Comparison of ENCODE assay signal across 11 mouse cellular contexts in genomic region chr7:25711165-25711564, GRCm38 (mm10). TPM values are rescaled to one million over a fixed set of nuclear protein-coding genes. Genes with fewer than 3 reads are reported as not detected.
DNase-seq lines count a peak whose midpoint lies in the region; ATAC-seq and TF ChIP-seq lines count a peak whose summit lies in the region.
"Had no signal": no experiment of that assay in that cellular context is flagged by ENCODE, and none has a peak within 500 bp of the region (broad histone marks: within the 10 kb centered on the region; RNA-seq: fewer than 3 reads in every experiment).

No protein-coding gene starts in this region.

- no peak for TF ChIP-seq EP300 in heart, postnatal 0 days (IDR thresholded peaks at IDR 0.05; ENCODE audit: low read depth)

- TF ChIP-seq CTCF in heart, postnatal 0 days (IDR thresholded peaks at IDR 0.05; ENCODE audit: low read depth), result no peak
- no peak for TF ChIP-seq CTCF in small intestine, adult 2 months (IDR thresholded peaks at IDR 0.05; ENCODE audit: extremely low read depth, insufficient read length, insufficient replicate concordance, low read depth, low read length)

- no peak for ATAC-seq in heart, embryonic 13.5 days (ENCODE audit: extremely low read depth, insufficient number of reproducible peaks, low FRiP score, low TSS enrichment)
- 0 out of 2 replicates have a peak, but pooled peaks have one; percentile 38 for ATAC-seq in neural tube, embryonic 12.5 days (ENCODE audit: low FRiP score, low read depth)
- no peak for ATAC-seq in heart, postnatal 0 days (ENCODE audit: insufficient read depth, low read depth)
- ATAC-seq in granulocyte monocyte progenitor cell, adult 5-6 weeks (replicated peaks; ENCODE audit: poor library complexity, severe bottlenecking), result no peak

- no peak overlapping the region for H3K4me3 ChIP-seq in heart, embryonic 13.5 days
- no peak overlapping the region for H3K4me3 ChIP-seq in neural tube, embryonic 12.5 days
- no peak overlapping the region for H3K4me3 ChIP-seq in heart, postnatal 0 days (ENCODE audit: low read depth, low read length)
- no peak overlapping the region for H3K4me3 ChIP-seq in small intestine, adult 2 months (ENCODE audit: low read depth, low read length)

- 50% methylated on average over 5 of the region's 5 CpGs for WGBS in heart, embryonic 13.5 days
- 70% methylated on average over 5 of the region's 5 CpGs for WGBS in neural tube, embryonic 12.5 days
- WGBS in heart, postnatal 0 days, result 51% methylated on average over 5 of the region's 5 CpGs
- WGBS in small intestine, adult 2 months, result 72% methylated on average over 5 of the region's 5 CpGs

- no peaks in the 10 kb centered on the region for H3K27me3 ChIP-seq in heart, embryonic 13.5 days (replicated peaks)
- H3K27me3 ChIP-seq in neural tube, embryonic 12.5 days (replicated peaks), result no peaks in the 10 kb centered on the region; the same call in 1 of the 2 replicates
- H3K27me3 ChIP-seq in heart, postnatal 0 days (ENCODE audit: control insufficient read depth, insufficient read depth, low read length), result no peaks in the 10 kb centered on the region
- H3K27me3 ChIP-seq in small intestine, adult 2 months (ENCODE audit: control insufficient read depth, insufficient read depth, low read length), result no peaks in the 10 kb centered on the region

- TF ChIP-seq POLR2A in small intestine, adult 2 months (IDR thresholded peaks at IDR 0.05; ENCODE audit: low read depth, low read length), result no peak

- no peak for DNase-seq in heart, postnatal 4 days
- no peak for DNase-seq in neural tube, embryonic 10.5 days (ENCODE audit: extremely low spot score, low spot score)
- no peak for DNase-seq in heart, postnatal 0 days (ENCODE audit: low spot score)
- no peak for DNase-seq in adrenal gland, postnatal 36 days
- DNase-seq: forebrain, postnatal 0 days; thymus, adult 18-20 months had no signal

- H3K4me1 ChIP-seq in heart, embryonic 13.5 days, result peaks cover 52% of the 10 kb centered on the region
- H3K4me1 ChIP-seq in neural tube, embryonic 12.5 days, result peaks cover 28% of the 10 kb centered on the region
- H3K4me1 ChIP-seq in heart, postnatal 0 days (ENCODE audit: control insufficient read depth, insufficient read depth), result peaks cover 39% of the 10 kb centered on the region
- peaks cover 13% of the 10 kb centered on the region for H3K4me1 ChIP-seq in small intestine, adult 2 months (ENCODE audit: control insufficient read depth, insufficient read depth, insufficient read length, low read length)

- H3K4me2 ChIP-seq in heart, embryonic 13.5 days, result peak overlapping the region; percentile 61; the same call in 1 of the 2 replicates
- 0 out of 2 replicates have a peak overlapping the region, but pooled peaks have one; percentile 0 for H3K4me2 ChIP-seq in neural tube, embryonic 12.5 days (replicated peaks)
- H3K4me2 ChIP-seq in heart, postnatal 0 days (ENCODE audit: low read depth, low read length), result no peak overlapping the region

- H3K36me3 ChIP-seq in heart, embryonic 13.5 days, result peaks cover 39% of the 10 kb centered on the region
- H3K36me3 ChIP-seq in neural tube, embryonic 12.5 days, result peaks cover 40% of the 10 kb centered on the region
- H3K36me3 ChIP-seq in heart, postnatal 0 days (replicated peaks; ENCODE audit: control insufficient read depth, insufficient read depth, low read length), result peaks cover 46% of the 10 kb centered on the region
- peaks cover 39% of the 10 kb centered on the region for H3K36me3 ChIP-seq in small intestine, adult 2 months (ENCODE audit: control insufficient read depth, insufficient read depth, low read length)

- H3K27ac ChIP-seq in heart, embryonic 13.5 days (replicated peaks), result peak overlapping the region; percentile 82
- no peak overlapping the region for H3K27ac ChIP-seq in neural tube, embryonic 12.5 days
- peak overlapping the region; percentile 81 for H3K27ac ChIP-seq in heart, postnatal 0 days (ENCODE audit: low read depth)
- H3K27ac ChIP-seq in small intestine, adult 2 months (ENCODE audit: insufficient read depth, low read depth, low read length), result peak overlapping the region; percentile 20; the same call in 1 of the 2 replicates

- no peaks in the 10 kb centered on the region for H3K9me3 ChIP-seq in heart, embryonic 13.5 days
- no peaks in the 10 kb centered on the region for H3K9me3 ChIP-seq in neural tube, embryonic 12.5 days
- H3K9me3 ChIP-seq in heart, postnatal 0 days (replicated peaks; ENCODE audit: control insufficient read depth, low read length), result no peaks in the 10 kb centered on the region

- no peak overlapping the region for H3K9ac ChIP-seq in heart, embryonic 13.5 days
- no peak overlapping the region for H3K9ac ChIP-seq in neural tube, embryonic 12.5 days
- H3K9ac ChIP-seq in heart, postnatal 0 days (replicated peaks; ENCODE audit: low read depth, low read length), result no peak overlapping the region
- H3K9ac ChIP-seq: forebrain, postnatal 0 days had no signal

RNA-seq across cellular contexts. Expression of gene Ccdc97, which starts 7.7 kb away (rescaled TPM):
- polyA plus RNA-seq in heart, embryonic 13.5 days (2015; fragmentation: Nextera tagmentation; extraction: Ambion mirVana), result 19.7 and 22.1 TPM in 2 replicates
- 10 to 100 TPM; 42.9 to 44.9 TPM for total RNA-seq in heart, postnatal 4 days (2021)
- polyA plus RNA-seq in neural tube, embryonic 12.5 days (2016; fragmentation: Nextera tagmentation; extraction: Ambion mirVana), result 31.3 and 34.0 TPM in 2 replicates
- 11.6 and 31.6 TPM in 2 replicates for total RNA-seq in heart, postnatal 0 days (2014; rRNA removed; ENCODE audit: low replicate concordance)
- polyA plus RNA-seq in heart, postnatal 0 days (2015; fragmentation: Nextera tagmentation; extraction: Ambion mirVana), result 13.3 and 14.7 TPM in 2 replicates
- 43.6 and 72.4 TPM in 2 replicates for polyA plus RNA-seq in small intestine, adult 2 months (2012; rRNA removed)
- total RNA-seq in granulocyte monocyte progenitor cell, adult 5-6 weeks (2014; fragmentation: Nextera tagmentation), result 35.6 and 51.7 TPM in 2 replicates
- total RNA-seq in granulocyte monocyte progenitor cell, adult 5-6 weeks (2017), result 8.9 and 14.8 TPM in 2 replicates
- 10 to 100 TPM; 45.9 to 49.0 TPM for total RNA-seq in adrenal gland, postnatal 36 days (2021)

RNA-seq across cellular contexts. Expression of gene Tgfb1, which starts 24.4 kb away (rescaled TPM):
- 4.3 TPM in 2 replicates for polyA plus RNA-seq in heart, embryonic 13.5 days (2015; fragmentation: Nextera tagmentation; extraction: Ambion mirVana)
- total RNA-seq in heart, postnatal 4 days (2021), result 10 to 100 TPM; 40.9 to 42.4 TPM
- 2.4 and 2.6 TPM in 2 replicates for polyA plus RNA-seq in neural tube, embryonic 12.5 days (2016; fragmentation: Nextera tagmentation; extraction: Ambion mirVana)
- 10.4 and 10.7 TPM in 2 replicates for total RNA-seq in heart, postnatal 0 days (2014; rRNA removed; ENCODE audit: low replicate concordance)
- 2.6 TPM in 2 replicates for polyA plus RNA-seq in heart, postnatal 0 days (2015; fragmentation: Nextera tagmentation; extraction: Ambion mirVana)
- polyA plus RNA-seq in small intestine, adult 2 months (2012; rRNA removed), result 20.8 and 24.4 TPM in 2 replicates
- 261 and 291 TPM in 2 replicates for total RNA-seq in granulocyte monocyte progenitor cell, adult 5-6 weeks (2014; fragmentation: Nextera tagmentation)
- 26.4 and 34.3 TPM in 2 replicates for total RNA-seq in granulocyte monocyte progenitor cell, adult 5-6 weeks (2017)
- total RNA-seq in adrenal gland, postnatal 36 days (2021), result 10 to 100 TPM; 35.5 to 48.9 TPM

RNA-seq across cellular contexts. Expression of gene B9d2, which starts 30.6 kb away (rescaled TPM):
- 30.8 and 32.8 TPM in 2 replicates for polyA plus RNA-seq in heart, embryonic 13.5 days (2015; fragmentation: Nextera tagmentation; extraction: Ambion mirVana)
- total RNA-seq in heart, postnatal 4 days (2021), result 10 to 100 TPM; 15.5 to 16.4 TPM
- polyA plus RNA-seq in neural tube, embryonic 12.5 days (2016; fragmentation: Nextera tagmentation; extraction: Ambion mirVana), result 34.8 and 35.7 TPM in 2 replicates
- 5.0 and 11.4 TPM in 2 replicates for total RNA-seq in heart, postnatal 0 days (2014; rRNA removed; ENCODE audit: low replicate concordance)
- polyA plus RNA-seq in heart, postnatal 0 days (2015; fragmentation: Nextera tagmentation; extraction: Ambion mirVana), result 26.5 and 26.7 TPM in 2 replicates
- polyA plus RNA-seq in small intestine, adult 2 months (2012; rRNA removed), result 21.8 and 33.2 TPM in 2 replicates
- total RNA-seq in granulocyte monocyte progenitor cell, adult 5-6 weeks (2014; fragmentation: Nextera tagmentation), result 49.7 and 53.8 TPM in 2 replicates
- total RNA-seq in granulocyte monocyte progenitor cell, adult 5-6 weeks (2017), result 31.0 and 49.9 TPM in 2 replicates
- 10 to 100 TPM; 15.3 to 18.0 TPM for total RNA-seq in adrenal gland, postnatal 36 days (2021)

RNA-seq across cellular contexts. Expression of gene Tmem91, which starts 36.2 kb away (rescaled TPM):
- 1.4 and 1.5 TPM in 2 replicates for polyA plus RNA-seq in heart, embryonic 13.5 days (2015; fragmentation: Nextera tagmentation; extraction: Ambion mirVana)
- under 1 TPM in 1 of 2 experiments, not detected in 1; 0.56 TPM for total RNA-seq in heart, postnatal 4 days (2021)
- 3.4 and 5.7 TPM in 2 replicates for polyA plus RNA-seq in neural tube, embryonic 12.5 days (2016; fragmentation: Nextera tagmentation; extraction: Ambion mirVana)
- not detected in 2 replicates for total RNA-seq in heart, postnatal 0 days (2014; rRNA removed; ENCODE audit: low replicate concordance)
- 0.77 and 1.2 TPM in 2 replicates for polyA plus RNA-seq in heart, postnatal 0 days (2015; fragmentation: Nextera tagmentation; extraction: Ambion mirVana)
- polyA plus RNA-seq in small intestine, adult 2 months (2012; rRNA removed), result 0.23 and 0.25 TPM in 2 replicates
- total RNA-seq in granulocyte monocyte progenitor cell, adult 5-6 weeks (2014; fragmentation: Nextera tagmentation), result 0.75 and 1.5 TPM in 2 replicates
- total RNA-seq in granulocyte monocyte progenitor cell, adult 5-6 weeks (2017), result not detected in 2 replicates
- not detected for total RNA-seq in adrenal gland, postnatal 36 days (2021)
- total RNA-seq: adrenal gland, adult 18-20 months had no signal

RNA-seq across cellular contexts. Expression of gene Hnrnpul1, which starts 43.4 kb away (rescaled TPM):
- polyA plus RNA-seq in heart, embryonic 13.5 days (2015; fragmentation: Nextera tagmentation; extraction: Ambion mirVana), result 38.1 and 38.8 TPM in 2 replicates
- total RNA-seq in heart, postnatal 4 days (2021), result 100 to 1,000 TPM; 147 to 149 TPM
- 64.7 and 67.0 TPM in 2 replicates for polyA plus RNA-seq in neural tube, embryonic 12.5 days (2016; fragmentation: Nextera tagmentation; extraction: Ambion mirVana)
- 78.5 and 101 TPM in 2 replicates for total RNA-seq in heart, postnatal 0 days (2014; rRNA removed; ENCODE audit: low replicate concordance)
- 26.8 and 27.7 TPM in 2 replicates for polyA plus RNA-seq in heart, postnatal 0 days (2015; fragmentation: Nextera tagmentation; extraction: Ambion mirVana)
- polyA plus RNA-seq in small intestine, adult 2 months (2012; rRNA removed), result 28.9 and 60.2 TPM in 2 replicates
- 146 and 152 TPM in 2 replicates for total RNA-seq in granulocyte monocyte progenitor cell, adult 5-6 weeks (2014; fragmentation: Nextera tagmentation)
- total RNA-seq in granulocyte monocyte progenitor cell, adult 5-6 weeks (2017), result 146 and 175 TPM in 2 replicates
- total RNA-seq in adrenal gland, postnatal 36 days (2021), result 100 to 1,000 TPM; 102 to 113 TPM
